Mouse (Mus musculus): Measurements from ENCODE around the gene Rps28.

The Rps28 gene

GRCm38 (mm10) chr17:33773871-33774572 is 50.3 kb downstream of the Rps28 start:
- no peak for DNase-seq (ENCODE audit: low read depth, low spot score)

DNA sequence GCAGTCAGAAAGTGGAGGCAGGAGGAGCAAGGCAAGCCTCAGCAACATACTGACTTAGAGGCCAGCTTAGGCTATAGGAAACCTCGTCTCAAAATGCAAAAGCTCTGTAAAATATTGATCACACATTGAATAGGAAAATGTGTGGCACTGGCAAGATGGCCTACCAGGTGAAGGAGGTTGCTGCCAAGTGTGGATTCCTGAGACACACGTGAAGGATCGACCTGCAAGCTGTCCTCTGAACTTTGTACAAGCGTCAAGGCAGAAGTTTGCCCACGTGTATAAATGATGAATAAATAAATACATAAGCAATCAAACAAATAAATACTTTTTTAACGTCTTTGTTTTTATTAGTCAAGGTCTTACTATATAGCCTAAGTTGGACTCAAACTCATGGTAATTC is 50.9 kb downstream of the Rps28 start:
- DNase-seq (ENCODE audit: low read depth, low spot score): no peak

- DNase-seq (ENCODE audit: low read depth, low spot score): no peak
Observed at GRCm38 (mm10) chr17:33771617-33772016, 52.7 kb downstream of the Rps28 start.

Measured in telencephalon, adult 2 months (tissue).